Mouse (Mus musculus) heart, adult 9 months (tissue): ENCODE data around the gene Smyd3.

Experiments used
- DNase-seq, 2 experiments: peaks; one replicate each; pipeline ENCODE4 v3.0.0; 2022; ENCODE audit warnings: low spot score in 2 of 2

The Smyd3 gene

DNA sequence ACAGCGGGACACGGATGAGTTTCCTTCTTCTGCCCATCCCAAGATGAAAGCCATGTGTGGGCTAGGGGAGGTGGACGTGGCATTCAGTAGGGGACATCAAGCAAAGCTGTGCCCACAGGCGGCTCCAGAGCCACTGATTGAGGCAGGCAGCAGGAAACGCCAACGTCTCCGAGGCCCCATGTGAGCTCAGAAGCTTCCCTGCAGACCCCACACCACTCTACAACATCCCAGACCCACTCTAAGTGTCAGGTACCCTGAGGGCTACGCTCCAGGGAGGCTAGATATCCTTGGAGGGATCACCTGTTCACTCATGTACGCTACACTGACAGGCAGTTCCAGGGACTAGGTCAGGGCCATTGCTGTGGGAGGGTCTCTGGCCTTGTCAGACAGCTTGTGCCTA is 556.2 kb downstream of the Smyd3 start:
- DNase-seq: no peak

DNA sequence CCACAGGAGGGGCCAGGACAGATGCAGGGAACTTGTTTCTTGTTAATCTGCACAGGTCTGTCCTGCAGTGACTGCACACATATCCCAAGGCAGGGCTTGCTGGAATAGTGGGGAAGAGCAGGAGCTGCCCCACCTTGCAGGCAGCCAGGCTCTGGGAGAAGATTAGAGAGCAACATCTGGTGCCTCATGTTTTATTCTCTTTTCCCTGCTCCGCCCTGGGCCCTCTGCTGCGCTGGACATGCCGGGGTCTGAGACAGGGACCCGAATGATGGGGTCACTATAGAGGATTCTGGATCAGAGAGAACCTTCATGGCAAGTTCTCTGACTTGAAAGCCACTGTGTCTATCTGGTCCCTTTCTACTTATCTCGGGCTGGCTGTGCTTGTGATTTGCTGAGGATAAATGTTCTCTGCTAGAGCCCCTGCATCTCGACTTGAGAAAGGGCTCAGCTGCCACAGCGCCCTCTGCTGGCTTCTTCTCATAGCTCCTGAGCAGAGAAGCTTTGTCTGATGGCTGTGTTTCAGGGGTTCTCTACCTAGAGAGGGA is 557.8 kb downstream of the Smyd3 start:
- peak in 1 of 2 experiments; percentile 23 for DNase-seq

DNA sequence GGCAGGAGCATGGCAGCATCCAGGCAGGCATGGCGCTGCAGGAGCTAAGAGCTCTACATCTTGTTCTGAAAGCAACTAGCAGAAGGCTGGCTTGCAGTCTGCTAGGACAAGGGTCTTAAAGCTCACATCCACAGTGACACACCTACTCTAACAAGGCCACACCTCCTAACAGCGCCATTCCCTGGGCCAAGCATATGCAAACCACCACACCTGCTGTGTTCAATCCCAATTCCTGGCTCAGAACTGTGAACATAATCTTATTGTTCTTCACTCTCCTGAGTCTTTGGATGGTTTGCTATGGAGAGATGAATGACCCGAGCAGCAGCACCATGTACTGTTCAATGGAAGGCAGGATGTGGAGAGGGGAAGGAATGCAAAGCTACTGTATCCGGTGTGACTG is 559.2 kb downstream of the Smyd3 start:
- no peak for DNase-seq

DNA sequence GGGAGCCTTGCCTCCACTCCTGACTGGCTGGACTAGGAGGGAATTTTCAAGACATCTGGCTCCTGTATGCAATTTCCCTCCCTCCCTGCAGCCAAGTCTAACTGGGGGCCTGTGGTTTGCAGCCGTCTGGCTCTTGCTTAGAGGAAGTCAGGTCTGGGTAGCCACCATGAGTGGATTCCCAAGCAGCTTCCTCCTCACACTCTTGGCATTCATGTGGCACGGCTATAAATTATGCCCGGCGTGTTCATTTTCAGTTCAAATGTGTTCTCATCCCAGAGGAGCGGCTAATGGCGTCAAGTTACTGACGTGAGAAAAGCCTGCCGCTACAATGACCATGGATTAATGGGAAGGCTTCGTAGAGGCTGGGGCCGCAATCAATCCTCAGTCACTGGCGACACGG is 564.9 kb downstream of the Smyd3 start:
- DNase-seq: no peak

- DNase-seq: no peak
Observed at GRCm38 (mm10) chr1:178942251-178942963, 575.4 kb downstream of the Smyd3 start.

DNA sequence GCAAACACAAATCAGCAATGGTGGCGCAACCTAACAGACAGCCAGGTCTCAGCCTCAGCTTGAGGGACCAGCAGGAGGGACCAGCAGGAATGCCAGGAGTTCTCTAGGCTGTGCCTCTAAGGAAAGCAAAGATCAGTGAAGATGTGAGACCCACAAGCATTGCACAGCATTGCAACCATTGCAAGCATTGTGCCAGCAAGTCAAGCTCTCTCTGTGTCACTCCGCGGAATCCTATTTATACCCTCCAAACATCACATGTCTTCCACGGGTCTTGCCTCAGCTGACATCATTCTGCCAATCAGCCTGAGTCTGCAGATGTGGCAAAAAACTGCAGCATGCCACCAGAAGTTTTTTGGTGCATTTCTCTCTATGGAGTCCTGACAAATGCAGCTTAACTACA is 577.5 kb downstream of the Smyd3 start:
- DNase-seq: no peak

- no peak for DNase-seq
Observed at GRCm38 (mm10) chr1:178936976-178937375, 580.9 kb downstream of the Smyd3 start.

DNA sequence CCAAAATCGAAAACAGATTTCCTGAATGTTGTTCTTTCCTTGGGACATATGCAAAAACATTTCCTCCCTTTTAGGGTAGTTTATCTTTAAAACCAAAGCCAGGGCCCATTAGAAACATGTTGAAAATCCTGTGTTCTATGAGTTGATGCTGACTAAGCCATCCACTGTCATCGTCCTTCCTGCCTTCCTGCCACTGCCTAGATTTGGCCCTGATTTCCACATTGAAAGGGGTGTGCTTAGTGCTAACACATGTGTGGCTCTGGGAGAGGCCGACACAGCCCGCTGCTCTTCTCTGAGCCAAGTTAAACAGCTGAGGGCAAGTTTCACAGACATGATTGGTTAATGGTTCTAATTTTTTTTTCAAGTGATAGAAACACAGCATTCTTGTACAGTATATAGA is 581.4 kb downstream of the Smyd3 start:
- peak; percentile 9 to 17 for DNase-seq

DNA sequence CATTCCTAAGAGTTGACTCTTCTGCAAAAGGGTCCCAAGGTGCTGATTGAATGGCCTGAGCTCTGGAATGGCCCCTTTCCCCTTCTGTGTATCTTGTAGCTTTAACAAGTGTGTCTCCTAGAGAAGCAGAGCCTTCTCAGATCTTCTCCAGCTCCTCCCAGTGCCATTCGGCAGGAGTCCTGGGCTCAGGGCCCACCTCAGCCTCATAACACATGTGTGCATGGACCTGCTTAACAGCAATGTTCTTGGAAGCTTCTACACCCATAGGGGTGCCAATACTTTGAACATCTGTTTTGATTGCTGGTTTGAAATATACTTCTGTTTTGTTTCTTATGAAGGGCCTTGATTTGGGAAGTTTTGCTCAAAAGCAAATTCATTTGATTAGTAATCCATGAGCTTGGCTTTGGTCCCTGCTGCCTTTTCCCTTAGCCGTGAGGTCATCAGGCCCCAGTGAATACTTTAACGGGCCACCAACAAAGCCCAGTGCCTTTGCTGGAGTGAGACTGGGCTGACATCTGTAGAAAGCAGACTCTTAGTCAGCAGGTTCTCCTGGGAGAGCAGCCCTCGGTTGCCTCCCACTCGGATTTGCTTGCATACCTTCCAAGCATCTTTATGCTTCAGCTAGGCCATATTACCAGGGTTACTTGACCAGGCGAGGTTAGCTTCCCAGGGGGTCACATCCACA is 583.7 kb downstream of the Smyd3 start:
- no peak for DNase-seq

- no peak for DNase-seq
Observed at GRCm38 (mm10) chr1:178929531-178929930, 588.3 kb downstream of the Smyd3 start.

GRCm38 (mm10) chr1:178924492-178925183 is 593.2 kb downstream of the Smyd3 start:
- DNase-seq: no peak

- DNase-seq: no peak
Observed at GRCm38 (mm10) chr1:178917194-178917902, 600.5 kb downstream of the Smyd3 start.

GRCm38 (mm10) chr1:178915056-178915455 is 602.8 kb downstream of the Smyd3 start:
- DNase-seq: no peak

DNA sequence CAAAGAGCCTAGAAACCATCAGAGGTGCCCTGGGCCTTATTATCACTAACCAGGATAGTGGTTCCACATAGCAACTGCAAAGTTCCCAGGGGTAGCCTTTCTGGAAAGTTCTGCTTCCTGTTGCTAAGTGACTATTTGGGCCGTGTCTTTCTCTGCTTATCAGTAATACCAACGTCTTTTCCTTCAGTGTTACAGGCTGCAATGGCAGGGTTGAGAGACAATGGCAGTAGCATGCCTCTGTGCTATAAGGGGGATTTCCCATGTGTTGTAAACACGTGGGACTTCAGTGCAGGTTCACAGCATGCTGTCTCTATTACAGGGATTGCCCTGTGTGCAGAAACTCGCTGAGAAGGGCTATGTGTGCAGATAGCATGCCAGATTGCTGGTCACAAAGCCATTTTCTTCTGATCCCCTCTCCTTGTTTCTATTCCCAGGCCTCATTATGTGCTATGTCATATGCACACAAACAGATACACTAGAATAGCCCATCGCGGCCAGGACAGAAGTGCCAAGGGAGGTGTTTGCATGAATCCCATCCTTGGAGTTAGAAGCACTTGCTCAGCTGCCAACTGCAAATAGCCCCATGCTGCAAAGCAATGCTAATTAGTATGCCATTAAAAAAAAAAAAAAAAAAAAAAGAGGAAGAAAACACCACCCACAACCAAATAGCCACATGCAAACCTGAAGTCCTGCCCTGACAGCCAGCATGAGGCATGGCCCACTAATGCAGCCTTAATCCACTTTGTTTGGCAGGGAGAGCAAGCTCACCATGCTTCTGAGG is 604.7 kb downstream of the Smyd3 start:
- no peak for DNase-seq

GRCm38 (mm10) chr1:178910951-178911350 is 606.9 kb downstream of the Smyd3 start:
- no peak for DNase-seq
